8 mouse cellular contexts compared by ENCODE assay signal in genomic region chr16:23550346-23550980, GRCm38 (mm10). TPM values are rescaled to one million over a fixed set of nuclear protein-coding genes. Genes with fewer than 3 reads are reported as not detected.
DNase-seq lines count a peak whose midpoint lies in the region; ATAC-seq and TF ChIP-seq lines count a peak whose summit lies in the region.

No protein-coding gene starts in this region.

- H3K27me3 ChIP-seq in lung, embryonic 14.5 days (ENCODE audit: insufficient read depth, low read length) = no peaks in the 10 kb centered on the region

- peak; percentile 92 for TF ChIP-seq CTCF in lung, embryonic 14.5 days (IDR thresholded peaks at IDR 0.05; ENCODE audit: low read depth)

- DNase-seq in A20 (ENCODE audit: low read depth, low spot score) (peak; percentile 63), MN1 (ENCODE audit: low spot score) (peak; percentile 37)
- peak; percentile 83 to 88 for DNase-seq in cerebellum, postnatal 10 days
- peak; percentile 61 for DNase-seq in gastrocnemius, adult 18-20 months (ENCODE audit: low spot score)
- peak; percentile 66 to 77 for DNase-seq in kidney, postnatal 25 days
- peak; percentile 90 for DNase-seq in lung, embryonic 14.5 days
- DNase-seq in thymus, postnatal 0 days (ENCODE audit: low spot score) = peak; percentile 61

- no peak; the same call in 1 of the 2 replicates for ATAC-seq in lung, embryonic 14.5 days (ENCODE audit: insufficient read depth)
- peak; percentile 82 for ATAC-seq in neutrophil, adult 5-6 weeks (ENCODE audit: extremely low read depth, insufficient number of reproducible peaks, low FRiP score, poor library complexity, severe bottlenecking)

- H3K9ac ChIP-seq in lung, embryonic 14.5 days = no peak overlapping the region

- H3K4me2 ChIP-seq in lung, embryonic 14.5 days = no peak overlapping the region

- H3K9me3 ChIP-seq in lung, embryonic 14.5 days (ENCODE audit: low read depth, low read length) = no peaks in the 10 kb centered on the region

- 44% methylated on average over 8 of the region's 8 CpGs for WGBS in lung, embryonic 14.5 days

- H3K27ac ChIP-seq in lung, embryonic 14.5 days (ENCODE audit: low read depth) = no peak overlapping the region

- H3K36me3 ChIP-seq in lung, embryonic 14.5 days (ENCODE audit: insufficient read depth) = no peaks in the 10 kb centered on the region

- H3K4me3 ChIP-seq in lung, embryonic 14.5 days (ENCODE audit: low read depth, low read length) = no peak overlapping the region

- H3K4me1 ChIP-seq in lung, embryonic 14.5 days (ENCODE audit: insufficient read depth) = no peaks in the 10 kb centered on the region

RNA-seq across cellular contexts. Expression of gene Masp1, which starts 29.8 kb away (rescaled TPM):
- total RNA-seq in gastrocnemius, adult 18-20 months (2021) = 10 to 100 TPM in 1 of 2 experiments, 1 to 10 TPM in 1; 9.1 to 17.4 TPM
- 2.4 and 2.5 TPM in 2 replicates for polyA plus RNA-seq in lung, embryonic 14.5 days (2014; fragmentation: Nextera tagmentation; extraction: Ambion mirVana)
- not detected in 2 replicates for total RNA-seq in neutrophil, adult 5-6 weeks (2017)
- polyA plus RNA-seq in thymus, postnatal 0 days (2015; fragmentation: Nextera tagmentation; extraction: Ambion mirVana) = 0.17 and 0.26 TPM in 2 replicates

RNA-seq across cellular contexts. Expression of gene Rtp4, which starts 30.4 kb away (rescaled TPM):
- 1 to 10 TPM in 1 of 2 experiments, under 1 TPM in 1; 0.98 to 1.5 TPM for total RNA-seq in gastrocnemius, adult 18-20 months (2021)
- polyA plus RNA-seq in lung, embryonic 14.5 days (2014; fragmentation: Nextera tagmentation; extraction: Ambion mirVana) = 3.9 and 4.8 TPM in 2 replicates
- total RNA-seq in neutrophil, adult 5-6 weeks (2017) = 123 and 158 TPM in 2 replicates
- 69.8 and 76.3 TPM in 2 replicates for polyA plus RNA-seq in thymus, postnatal 0 days (2015; fragmentation: Nextera tagmentation; extraction: Ambion mirVana)

Comparison
In these comparisons a context has a peak if more than half of its experiments do, and no peak if none do; other contexts are left out.
1. DNase-seq: peak in every context shown above with its lines; median percentile 90 in lung, embryonic 14.5 days; 86 in cerebellum, postnatal 10 days; 72 in kidney, postnatal 25 days; 63 in A20; 61 in gastrocnemius, adult 18-20 months; 61 in thymus, postnatal 0 days; 37 in MN1.
2. RNA of gene Masp1, which starts 29.8 kb away (total RNA-seq): 9.1 to 17.4 TPM in gastrocnemius, adult 18-20 months; not detected in neutrophil, adult 5-6 weeks; every median in the first group is over 10 times any median in the second.
3. RNA of gene Rtp4, which starts 30.4 kb away (total RNA-seq): 123 to 158 TPM in neutrophil, adult 5-6 weeks; 0.98 to 1.5 TPM in gastrocnemius, adult 18-20 months; every median in the first group is over 10 times any median in the second.